Mouse (Mus musculus) limb, embryonic 13.5 days (tissue): ENCODE measurements around the gene St8sia1. TPM values are rescaled to one million over a fixed set of nuclear protein-coding genes. Genes with fewer than 3 reads are reported as not detected.

Source experiments
- ATAC-seq: fragments of 200-750 bp; cut with Nextera tagmentation; 2 replicates; pipeline ENCODE4 v1.8.0; 2017; ENCODE audit warnings: low read depth, moderate number of reproducible peaks, moderate TSS enrichment; ENCODE audit not compliant: low FRiP score
- H3K27ac ChIP-seq: fragments of 300-500 bp; sonication (generic); 2 replicates; pipeline ENCODE4 v1.5.1; 2015; ENCODE audit warnings: inconsistent platforms, mild to moderate bottlenecking, moderate library complexity
- H3K27me3 ChIP-seq: fragments of 300-500 bp; sonication (generic); 2 replicates; pipeline ENCODE4 v1.6.1; 2015; ENCODE audit warnings: mild to moderate bottlenecking, inconsistent platforms
- H3K36me3 ChIP-seq: fragments of 300-500 bp; sonication (generic); 2 replicates; pipeline ENCODE4 v1.6.1; 2015; ENCODE audit warnings: inconsistent platforms, mild to moderate bottlenecking, moderate library complexity
- H3K4me1 ChIP-seq: fragments of 300-500 bp; sonication (generic); 2 replicates; pipeline ENCODE4 v1.6.1; 2015; ENCODE audit warnings: inconsistent platforms
- H3K4me2 ChIP-seq: fragments of 300-500 bp; sonication (generic); replicated peaks from 2 replicates; pipeline ENCODE4 v1.6.1; 2015; ENCODE audit warnings: inconsistent platforms, mild to moderate bottlenecking, moderate library complexity
- H3K4me3 ChIP-seq: fragments of 300-500 bp; sonication (generic); 2 replicates; pipeline ENCODE4 v1.5.1; 2015; ENCODE audit warnings: moderate library complexity, mild to moderate bottlenecking, inconsistent platforms
- H3K9ac ChIP-seq: fragments of 300-500 bp; sonication (generic); 2 replicates; pipeline ENCODE4 v1.6.1; 2015; ENCODE audit warnings: mild to moderate bottlenecking, inconsistent platforms
- H3K9me3 ChIP-seq: fragments of 300-500 bp; sonication (generic); 2 replicates; pipeline ENCODE4 v1.6.1; 2016; ENCODE audit warnings: inconsistent platforms
- WGBS: fragments of 180-500 bp; shearing (Covaris S2); methylation state at CpG from one replicate; pipeline ENCODE4 v1.1.7; 2015; 5-methylcytosine and 5-hydroxymethylcytosine counted together
- polyA plus RNA-seq: library from polyadenylated mRNA; unstranded; fragments of >200 nt; fragmentation: Nextera tagmentation; extraction: Ambion mirVana; gene quantifications from 2 replicates; pipeline ENCODE4 v1.2.1, GENCODE M21; 2015

St8sia1 gene
- polyA plus RNA-seq, 1 experiment from 2014 or later: 1.3 TPM

GRCm38 (mm10) chr6:142847914-142848674 is 116.2 kb downstream of the St8sia1 start:
- no peaks in the 10 kb centered on the region for H3K4me1 ChIP-seq
- no peak overlapping the region for H3K27ac ChIP-seq
- H3K4me2 ChIP-seq: no peak overlapping the region
- no peaks in the 10 kb centered on the region for H3K27me3 ChIP-seq
- 78% methylated on average over 8 of the region's 8 CpGs for WGBS
- no peak for ATAC-seq
- H3K9ac ChIP-seq: no peak overlapping the region
- H3K36me3 ChIP-seq: no peaks in the 10 kb centered on the region
- no peak overlapping the region for H3K4me3 ChIP-seq
- no peaks in the 10 kb centered on the region for H3K9me3 ChIP-seq

- ATAC-seq: no peak
Observed at GRCm38 (mm10) chr6:142846855-142847254, 117.4 kb downstream of the St8sia1 start.

DNA sequence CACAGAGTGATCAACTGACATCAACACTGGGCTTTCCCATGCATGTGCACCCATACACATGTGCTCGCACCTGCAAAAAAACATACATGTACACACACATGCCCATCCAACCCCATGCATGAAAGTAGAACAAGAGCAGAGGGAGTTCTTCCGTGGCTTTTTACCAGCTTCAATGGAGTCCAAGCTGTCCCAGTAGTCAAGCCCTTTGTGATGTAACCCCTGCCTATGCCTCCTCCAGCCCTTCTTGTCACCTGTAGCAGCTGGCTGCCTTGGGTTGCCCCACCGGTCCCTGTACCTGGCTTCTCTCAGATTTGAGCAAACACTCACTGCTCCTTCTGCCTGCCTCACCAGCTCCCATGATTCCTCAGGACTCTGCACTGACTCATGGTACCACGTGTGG is 119.2 kb downstream of the St8sia1 start:
- H3K9ac ChIP-seq: no peak overlapping the region
- H3K27ac ChIP-seq: no peak overlapping the region
- no peak overlapping the region for H3K4me3 ChIP-seq
- ATAC-seq: no peak
- no peaks in the 10 kb centered on the region for H3K9me3 ChIP-seq
- H3K36me3 ChIP-seq: no peaks in the 10 kb centered on the region
- no peaks in the 10 kb centered on the region for H3K27me3 ChIP-seq
- WGBS: 80% methylated on average over 4 of the region's 4 CpGs
- no peaks in the 10 kb centered on the region for H3K4me1 ChIP-seq
- no peak overlapping the region for H3K4me2 ChIP-seq

More at GRCm38 (mm10) chr6:142846855-142847254, 117.4 kb downstream of the St8sia1 start:
- H3K36me3 ChIP-seq: no peaks in the 10 kb centered on the region
- 85% methylated on average over 4 of the region's 4 CpGs for WGBS
- H3K4me1 ChIP-seq: no peaks in the 10 kb centered on the region
- H3K27ac ChIP-seq: no peak overlapping the region
- H3K4me2 ChIP-seq: no peak overlapping the region
- H3K9me3 ChIP-seq: no peaks in the 10 kb centered on the region
- H3K27me3 ChIP-seq: no peaks in the 10 kb centered on the region
- H3K4me3 ChIP-seq: no peak overlapping the region
- H3K9ac ChIP-seq: no peak overlapping the region

DNA sequence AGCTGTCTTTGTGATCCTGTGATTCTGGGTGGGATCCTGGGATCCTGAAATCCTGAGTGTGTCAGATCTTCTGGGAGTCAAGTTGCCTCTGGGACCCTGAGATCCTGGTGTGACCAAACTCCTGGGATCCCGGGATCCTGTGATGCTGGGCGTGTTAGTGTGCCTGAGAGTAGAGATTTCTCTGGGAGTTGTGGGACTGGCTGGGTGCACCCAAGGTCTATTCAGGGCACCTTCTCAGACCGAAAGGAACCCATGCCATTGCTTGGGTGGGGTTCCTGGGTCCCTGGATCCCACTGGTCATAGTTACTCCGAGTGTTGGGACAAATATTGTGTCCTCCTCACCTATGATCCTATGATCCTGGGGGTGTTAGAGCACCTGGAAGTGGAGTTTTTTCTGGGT is 120.2 kb downstream of the St8sia1 start:
- H3K27me3 ChIP-seq: no peaks in the 10 kb centered on the region
- H3K27ac ChIP-seq: no peak overlapping the region
- no peak overlapping the region for H3K9ac ChIP-seq
- H3K9me3 ChIP-seq: no peaks in the 10 kb centered on the region
- no peak overlapping the region for H3K4me2 ChIP-seq
- H3K4me1 ChIP-seq: no peaks in the 10 kb centered on the region
- no peak for ATAC-seq
- H3K36me3 ChIP-seq: no peaks in the 10 kb centered on the region
- no peak overlapping the region for H3K4me3 ChIP-seq
- WGBS: 80% methylated on average over 4 of the region's 4 CpGs

GRCm38 (mm10) chr6:142838501-142838900 is 125.8 kb downstream of the St8sia1 start:
- 87% methylated on average over 1 of the region's 1 CpGs for WGBS
- H3K4me3 ChIP-seq: no peak overlapping the region
- no peak overlapping the region for H3K27ac ChIP-seq
- H3K36me3 ChIP-seq: no peaks in the 10 kb centered on the region
- H3K9ac ChIP-seq: no peak overlapping the region
- no peaks in the 10 kb centered on the region for H3K27me3 ChIP-seq
- no peaks in the 10 kb centered on the region for H3K9me3 ChIP-seq
- H3K4me2 ChIP-seq: no peak overlapping the region
- H3K4me1 ChIP-seq: 0 out of 2 replicates have a peak, but pooled peaks cover 6% of the 10 kb centered on the region
- no peak for ATAC-seq

GRCm38 (mm10) chr6:142837326-142837725 is 126.9 kb downstream of the St8sia1 start:
- no peak for ATAC-seq
- WGBS: 80% methylated on average over 9 of the region's 9 CpGs
- no peak overlapping the region for H3K4me3 ChIP-seq
- no peaks in the 10 kb centered on the region for H3K9me3 ChIP-seq
- H3K27ac ChIP-seq: no peak overlapping the region
- no peak overlapping the region for H3K9ac ChIP-seq
- no peaks in the 10 kb centered on the region for H3K27me3 ChIP-seq
- 0 out of 2 replicates have a peak, but pooled peaks cover 6% of the 10 kb centered on the region for H3K4me1 ChIP-seq
- no peaks in the 10 kb centered on the region for H3K36me3 ChIP-seq
- no peak overlapping the region for H3K4me2 ChIP-seq

DNA sequence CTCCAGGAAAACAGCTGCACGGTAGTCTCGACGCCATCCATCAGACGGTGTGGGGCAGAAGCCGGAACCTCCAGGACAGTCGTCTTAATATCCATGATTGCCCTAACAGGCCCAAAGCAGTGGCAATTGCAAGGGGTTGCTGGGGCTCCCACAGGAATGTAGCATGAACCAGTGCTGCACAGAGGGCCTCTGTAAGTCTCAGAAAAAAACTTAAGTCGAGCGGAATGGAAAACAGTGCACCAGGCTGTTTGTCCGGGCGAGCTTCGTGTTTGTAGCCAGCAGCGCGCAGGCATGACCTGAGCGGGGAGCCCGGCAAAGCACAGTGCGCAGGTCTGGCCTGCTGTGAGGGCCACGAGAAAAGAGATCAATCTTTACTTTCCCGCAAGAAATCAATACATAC is 128.5 kb downstream of the St8sia1 start:
- no peak overlapping the region for H3K27ac ChIP-seq
- H3K4me3 ChIP-seq: no peak overlapping the region
- H3K4me1 ChIP-seq: 0 out of 2 replicates have a peak, but pooled peaks cover 6% of the 10 kb centered on the region
- H3K9ac ChIP-seq: no peak overlapping the region
- WGBS: 55% methylated on average over 18 of the region's 18 CpGs
- H3K9me3 ChIP-seq: no peaks in the 10 kb centered on the region
- no peaks in the 10 kb centered on the region for H3K36me3 ChIP-seq
- no peaks in the 10 kb centered on the region for H3K27me3 ChIP-seq
- H3K4me2 ChIP-seq: peak overlapping the region; percentile 31; the same call in 1 of the 2 replicates
- no peak; the same call in 1 of the 2 replicates for ATAC-seq

DNA sequence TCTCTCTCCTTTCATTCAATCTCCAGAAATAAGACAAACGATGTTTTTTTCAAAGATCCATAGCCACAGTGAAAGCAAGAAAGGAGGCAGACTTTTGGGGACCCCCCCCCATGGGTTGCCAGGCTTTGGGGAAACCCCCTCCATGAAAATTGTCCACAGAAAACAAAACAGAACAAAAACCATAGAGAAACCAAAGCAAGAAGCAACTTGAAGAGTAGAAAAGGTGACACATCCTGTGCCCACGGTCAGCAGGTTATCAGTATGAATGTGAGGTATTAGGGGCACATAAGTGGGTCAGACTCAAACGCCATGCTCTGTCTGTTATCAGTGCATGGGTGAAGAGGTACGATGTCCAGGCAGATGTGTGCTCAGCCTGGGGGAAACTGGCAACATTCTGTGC is 129.3 kb downstream of the St8sia1 start:
- Histone ChIP-seq H3K9me3 (no peaks in the 10 kb centered on the region), H3K27me3 (no peaks in the 10 kb centered on the region), H3K27ac (no peak overlapping the region), H3K36me3 (no peaks in the 10 kb centered on the region), H3K9ac (no peak overlapping the region), H3K4me3 (no peak overlapping the region), H3K4me1 (0 out of 2 replicates have a peak, but pooled peaks cover 6% of the 10 kb centered on the region), H3K4me2 (no peak overlapping the region)
- WGBS: 75% methylated on average over 4 of the region's 4 CpGs
- no peak for ATAC-seq

DNA sequence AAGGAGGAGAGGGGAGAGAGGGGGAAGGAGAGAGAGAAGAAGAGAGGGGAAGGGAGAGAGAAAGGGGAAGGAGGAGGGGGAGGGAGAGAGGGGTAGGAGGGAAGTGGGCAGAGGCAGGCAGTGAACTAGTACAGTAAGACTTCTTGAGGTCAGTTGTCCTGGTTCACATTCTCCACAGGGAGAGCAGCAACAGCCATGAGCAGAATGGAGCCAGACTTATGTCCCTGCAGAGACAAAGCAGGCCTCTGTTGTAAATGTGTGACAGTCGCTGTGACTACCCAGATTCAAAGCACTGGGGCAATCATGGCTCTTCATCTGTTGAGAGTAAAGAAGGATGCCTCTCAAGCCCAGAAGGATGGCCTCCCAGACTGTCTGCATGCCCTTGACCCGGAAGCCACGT is 132.5 kb downstream of the St8sia1 start:
- Histone ChIP-seq H3K4me1 (0 out of 2 replicates have a peak, but pooled peaks cover 6% of the 10 kb centered on the region), H3K9me3 (no peaks in the 10 kb centered on the region), H3K27me3 (no peaks in the 10 kb centered on the region), H3K4me3 (no peak overlapping the region), H3K27ac (no peak overlapping the region), H3K9ac (no peak overlapping the region), H3K4me2 (no peak overlapping the region), H3K36me3 (no peaks in the 10 kb centered on the region)
- 61% methylated on average over 3 of the region's 3 CpGs for WGBS
- ATAC-seq: no peak

GRCm38 (mm10) chr6:142831243-142831642 is 133.0 kb downstream of the St8sia1 start:
- Histone ChIP-seq H3K9me3 (no peaks in the 10 kb centered on the region), H3K4me3 (no peak overlapping the region), H3K27me3 (no peaks in the 10 kb centered on the region), H3K4me2 (no peak overlapping the region), H3K9ac (no peak overlapping the region), H3K4me1 (0 out of 2 replicates have a peak, but pooled peaks cover 6% of the 10 kb centered on the region), H3K36me3 (no peaks in the 10 kb centered on the region), H3K27ac (no peak overlapping the region)
- ATAC-seq: no peak
- 39% methylated on average over 8 of the region's 8 CpGs for WGBS

- H3K36me3 ChIP-seq: no peaks in the 10 kb centered on the region
Observed at GRCm38 (mm10) chr6:142830221-142830620, 134.0 kb downstream of the St8sia1 start.

GRCm38 (mm10) chr6:142825449-142825848 is 138.8 kb downstream of the St8sia1 start:
- WGBS: 83% methylated on average over 5 of the region's 5 CpGs
- no peak overlapping the region for H3K27ac ChIP-seq

More at GRCm38 (mm10) chr6:142830221-142830620, 134.0 kb downstream of the St8sia1 start:
- Histone ChIP-seq H3K4me3 (no peak overlapping the region), H3K27me3 (no peaks in the 10 kb centered on the region), H3K9ac (no peak overlapping the region), H3K27ac (no peak overlapping the region), H3K4me1 (no peaks in the 10 kb centered on the region), H3K4me2 (no peak overlapping the region), H3K9me3 (no peaks in the 10 kb centered on the region)
- 93% methylated on average over 3 of the region's 3 CpGs for WGBS
- no peak for ATAC-seq

More at GRCm38 (mm10) chr6:142825449-142825848, 138.8 kb downstream of the St8sia1 start:
- Histone ChIP-seq H3K9ac (no peak overlapping the region), H3K4me3 (no peak overlapping the region), H3K4me2 (no peak overlapping the region), H3K27me3 (no peaks in the 10 kb centered on the region), H3K9me3 (no peaks in the 10 kb centered on the region), H3K36me3 (no peaks in the 10 kb centered on the region), H3K4me1 (no peaks in the 10 kb centered on the region)
- ATAC-seq: no peak
